Mouse (Mus musculus) limb, embryonic 14.5 days (tissue): Measurements from ENCODE around the gene Sorcs2. TPM values are rescaled to one million over a fixed set of nuclear protein-coding genes. Genes with fewer than 3 reads are reported as not detected.

ENCODE experiments used
- ATAC-seq: fragments of 200-750 bp; cut with Nextera tagmentation; 2 replicates; pipeline ENCODE4 v1.8.0; 2017; ENCODE audit warnings: low read depth, moderate number of reproducible peaks, moderate TSS enrichment; ENCODE audit not compliant: low FRiP score
- DNase-seq: peaks from one replicate; pipeline ENCODE4 v3.0.0-alpha.2; 2015; ENCODE audit warnings: low spot score
- H3K27ac ChIP-seq: fragments of 300-500 bp; sonication (generic); replicated peaks from 2 replicates; pipeline ENCODE4 v1.5.1; 2014; ENCODE audit warnings: low read depth, mild to moderate bottlenecking, low read length, moderate library complexity, mixed read lengths
- H3K27me3 ChIP-seq: fragments of 300-500 bp; sonication (generic); 2 replicates; pipeline ENCODE4 v1.6.1; 2014; ENCODE audit warnings: low read length, mixed read lengths; ENCODE audit not compliant: control insufficient read depth, insufficient read depth
- H3K36me3 ChIP-seq: fragments of 300-500 bp; sonication (generic); 2 replicates; pipeline ENCODE4 v1.6.1; 2014; ENCODE audit warnings: mild to moderate bottlenecking, low read length, moderate library complexity, mixed read lengths; ENCODE audit not compliant: control insufficient read depth, insufficient read depth
- H3K4me1 ChIP-seq: fragments of 300-500 bp; sonication (generic); 2 replicates; pipeline ENCODE4 v1.6.1; 2014; ENCODE audit warnings: antibody characterized with exemption, low read length, mixed read lengths; ENCODE audit not compliant: control insufficient read depth, insufficient read depth
- H3K4me2 ChIP-seq: fragments of 300-500 bp; sonication (generic); replicated peaks from 2 replicates; pipeline ENCODE4 v1.6.1; 2014; ENCODE audit warnings: low read depth, mild to moderate bottlenecking, low read length, moderate library complexity; ENCODE audit not compliant: severe bottlenecking
- H3K4me3 ChIP-seq: fragments of 300-500 bp; sonication (generic); replicated peaks from 2 replicates; pipeline ENCODE4 v1.5.1; 2014; ENCODE audit warnings: low read length
- H3K9ac ChIP-seq: fragments of 300-500 bp; sonication (generic); 2 replicates; pipeline ENCODE4 v1.6.1; 2014; ENCODE audit warnings: mild to moderate bottlenecking, low read depth, low read length, moderate library complexity; ENCODE audit not compliant: severe bottlenecking
- H3K9me3 ChIP-seq: fragments of 300-500 bp; sonication (generic); 2 replicates; pipeline ENCODE4 v1.6.1; 2016; ENCODE audit warnings: low read length; ENCODE audit not compliant: control insufficient read depth
- POLR2A ChIP-seq: fragments of 200-500 bp; IDR thresholded peaks from 2 replicates; pipeline ENCODE4 v1.8.0; 2012; ENCODE audit warnings: inconsistent platforms, mild to moderate bottlenecking, moderate library complexity, borderline replicate concordance; ENCODE audit not compliant: insufficient read depth, insufficient read length; ENCODE audit errors: extremely low read depth
- WGBS: fragments of 180-500 bp; shearing (Covaris S2); extraction: QIAGEN DNeasy Blood & Tissue Kit; methylation state at CpG from one replicate; pipeline ENCODE4 v1.1.7; 2014; 5-methylcytosine and 5-hydroxymethylcytosine counted together
- polyA plus RNA-seq, 2 experiments: library from polyadenylated mRNA; depleted of rRNA in 1 of 2; stranded (reverse) in 1 of 2; unstranded in 1 of 2; fragments of >200 nt; fragmentation: Nextera tagmentation in 1 of 2; extraction: Ambion mirVana in 1 of 2; gene quantifications; 2 replicates each; pipeline versions ENCODE4 v1.2.1 to v1.2.3; 2012 to 2014

Sorcs2 gene
- polyA plus RNA-seq, 2 experiments = 25.4 to 34.4 TPM

GRCm38 (mm10) chr5:36434398-36434967 lies 36.5 kb upstream of the Sorcs2 start:
- DNase-seq (no peak), ATAC-seq (no peak)
- no peak for TF ChIP-seq POLR2A
- Histone ChIP-seq H3K4me2 (no peak overlapping the region), H3K27me3 (no peaks in the 10 kb centered on the region), H3K4me3 (no peak overlapping the region), H3K27ac (no peak overlapping the region), H3K9me3 (no peaks in the 10 kb centered on the region), H3K36me3 (no peaks in the 10 kb centered on the region), H3K4me1 (no peaks in the 10 kb centered on the region), H3K9ac (no peak overlapping the region)
- 68% methylated on average over 9 of the region's 9 CpGs for WGBS

- no peak for DNase-seq
These were observed 33.8 kb upstream of the Sorcs2 start for GRCm38 (mm10) chr5:36431711-36432110.

GRCm38 (mm10) chr5:36429551-36429950 lies 31.6 kb upstream of the Sorcs2 start:
- Histone ChIP-seq H3K27ac (no peak overlapping the region), H3K9ac (no peak overlapping the region), H3K4me1 (peaks cover 7% of the 10 kb centered on the region), H3K4me3 (no peak overlapping the region), H3K9me3 (no peaks in the 10 kb centered on the region), H3K4me2 (no peak overlapping the region), H3K36me3 (no peaks in the 10 kb centered on the region), H3K27me3 (no peaks in the 10 kb centered on the region)
- DNase-seq = no peak
- 82% methylated on average over 3 of the region's 3 CpGs for WGBS
- ATAC-seq = no peak
- TF ChIP-seq POLR2A = no peak

More at GRCm38 (mm10) chr5:36431711-36432110, 33.8 kb upstream of the Sorcs2 start:
- no peaks in the 10 kb centered on the region for H3K27me3 ChIP-seq
- no peaks in the 10 kb centered on the region for H3K9me3 ChIP-seq
- H3K4me2 ChIP-seq = no peak overlapping the region
- H3K27ac ChIP-seq = no peak overlapping the region
- no peaks in the 10 kb centered on the region for H3K36me3 ChIP-seq
- no peak overlapping the region for H3K9ac ChIP-seq
- H3K4me1 ChIP-seq = peaks cover 7% of the 10 kb centered on the region
- WGBS = 69% methylated on average over 2 of the region's 2 CpGs
- TF ChIP-seq POLR2A = no peak
- no peak for ATAC-seq
- H3K4me3 ChIP-seq = no peak overlapping the region

- no peaks in the 10 kb centered on the region for H3K36me3 ChIP-seq
- DNase-seq (no peak), ATAC-seq (no peak)
- no peak overlapping the region for H3K4me3 ChIP-seq
- no peaks in the 10 kb centered on the region for H3K27me3 ChIP-seq
- 27% methylated on average over 11 of the region's 11 CpGs for WGBS
- H3K4me2 ChIP-seq = no peak overlapping the region
- H3K9ac ChIP-seq = no peak overlapping the region
- no peak for TF ChIP-seq POLR2A
- peaks cover 7% of the 10 kb centered on the region for H3K4me1 ChIP-seq
- H3K9me3 ChIP-seq = no peaks in the 10 kb centered on the region
- no peak overlapping the region for H3K27ac ChIP-seq
These were observed 29.9 kb upstream of the Sorcs2 start for GRCm38 (mm10) chr5:36427831-36428230.

GRCm38 (mm10) chr5:36426404-36426803 lies 28.5 kb upstream of the Sorcs2 start:
- WGBS = 72% methylated on average over 5 of the region's 5 CpGs
- no peak for DNase-seq
- no peak for TF ChIP-seq POLR2A
- peaks cover 7% of the 10 kb centered on the region for H3K4me1 ChIP-seq
- H3K27me3 ChIP-seq = no peaks in the 10 kb centered on the region
- H3K9ac ChIP-seq = no peak overlapping the region
- no peak overlapping the region for H3K4me3 ChIP-seq
- H3K4me2 ChIP-seq = no peak overlapping the region
- ATAC-seq = no peak
- H3K9me3 ChIP-seq = no peaks in the 10 kb centered on the region
- H3K27ac ChIP-seq = no peak overlapping the region
- no peaks in the 10 kb centered on the region for H3K36me3 ChIP-seq

GRCm38 (mm10) chr5:36424676-36425075 lies 26.7 kb upstream of the Sorcs2 start:
- no peak for TF ChIP-seq POLR2A
- ATAC-seq = no peak

More at GRCm38 (mm10) chr5:36424676-36425075, 26.7 kb upstream of the Sorcs2 start:
- Histone ChIP-seq H3K4me3 (no peak overlapping the region), H3K9ac (no peak overlapping the region), H3K27me3 (no peaks in the 10 kb centered on the region), H3K4me2 (no peak overlapping the region), H3K27ac (no peak overlapping the region), H3K36me3 (no peaks in the 10 kb centered on the region), H3K9me3 (no peaks in the 10 kb centered on the region), H3K4me1 (peaks cover 7% of the 10 kb centered on the region)
- no peak for DNase-seq
